Mouse (Mus musculus) embryonic facial prominence, embryonic 15.5 days (tissue): ENCODE measurements around the gene Tmem8b. TPM values are rescaled to one million over a fixed set of nuclear protein-coding genes. Genes with fewer than 3 reads are reported as not detected.

Source experiments
- ATAC-seq: fragments of 200-750 bp; cut with Nextera tagmentation; 2 replicates; pipeline ENCODE4 v1.8.0; 2017; ENCODE audit warnings: low read depth, moderate TSS enrichment; ENCODE audit not compliant: insufficient number of reproducible peaks, low FRiP score, low TSS enrichment
- H3K27ac ChIP-seq: fragments of 300-500 bp; sonication (generic); replicated peaks from 2 replicates; pipeline ENCODE4 v1.5.1; 2015; ENCODE audit warnings: mild to moderate bottlenecking, inconsistent platforms
- H3K27me3 ChIP-seq: fragments of 300-500 bp; sonication (generic); 2 replicates; pipeline ENCODE4 v1.6.1; 2015; ENCODE audit warnings: inconsistent platforms
- H3K36me3 ChIP-seq: fragments of 300-500 bp; sonication (generic); 2 replicates; pipeline ENCODE4 v1.6.1; 2015; ENCODE audit warnings: mild to moderate bottlenecking, inconsistent platforms
- H3K4me1 ChIP-seq: fragments of 300-500 bp; sonication (generic); 2 replicates; pipeline ENCODE4 v1.6.1; 2015; ENCODE audit warnings: inconsistent platforms
- H3K4me2 ChIP-seq: fragments of 300-500 bp; sonication (generic); replicated peaks from 2 replicates; pipeline ENCODE4 v1.6.1; 2015; ENCODE audit warnings: mild to moderate bottlenecking, inconsistent platforms
- H3K4me3 ChIP-seq: fragments of 300-500 bp; sonication (generic); replicated peaks from 2 replicates; pipeline ENCODE4 v1.5.1; 2015; ENCODE audit warnings: mild to moderate bottlenecking, inconsistent platforms
- H3K9ac ChIP-seq: fragments of 300-500 bp; sonication (generic); 2 replicates; pipeline ENCODE4 v1.6.1; 2015; ENCODE audit warnings: inconsistent platforms
- H3K9me3 ChIP-seq: fragments of 300-500 bp; sonication (generic); replicated peaks from 2 replicates; pipeline ENCODE4 v1.6.1; 2016; ENCODE audit warnings: inconsistent platforms
- WGBS: fragments of 180-500 bp; shearing (Covaris S2); methylation state at CpG from one replicate; pipeline ENCODE4 v1.1.7; 2015; 5-methylcytosine and 5-hydroxymethylcytosine counted together
- microRNA-seq: library from miRNA; unstranded; fragments of <30 nt; microRNA quantifications from one replicate; pipeline ENCODE4, GENCODE M21; 2016; ENCODE audit warnings: borderline number of aligned reads
- polyA plus RNA-seq: library from polyadenylated mRNA; unstranded; fragments of >200 nt; fragmentation: Nextera tagmentation; extraction: Ambion mirVana; gene quantifications from 2 replicates; pipeline ENCODE4 v1.2.1, GENCODE M21; 2015

Gene Tmem8b
- polyA plus RNA-seq, 1 experiment from 2014 or later: 6.1 TPM

DNA sequence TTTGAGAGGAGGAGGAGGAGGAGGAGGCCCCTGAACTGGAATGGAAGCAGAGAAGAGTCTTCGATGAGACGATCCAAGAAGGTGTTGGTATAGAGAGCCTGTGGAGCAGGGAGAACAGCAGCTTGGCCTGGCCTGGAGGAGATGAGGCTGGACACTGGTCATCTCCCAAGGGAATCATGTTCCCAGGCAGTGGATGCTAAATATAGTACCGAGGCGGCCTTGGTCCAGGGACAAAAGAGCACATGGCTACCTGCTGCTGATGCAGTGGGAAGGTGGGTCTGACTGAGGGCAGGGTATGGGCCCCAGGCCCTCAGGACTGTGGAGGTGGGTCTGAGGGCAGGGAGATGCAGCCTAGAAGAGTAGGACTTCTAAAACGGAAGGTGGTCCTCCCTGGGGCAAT lies 64.4 kb downstream of the Tmem8b start:
- WGBS: 77% methylated on average over 5 of the region's 5 CpGs
- Histone ChIP-seq H3K4me1 (peaks cover 15% of the 10 kb centered on the region), H3K9ac (no peak overlapping the region), H3K27me3 (no peaks in the 10 kb centered on the region), H3K36me3 (no peaks in the 10 kb centered on the region), H3K4me2 (no peak overlapping the region), H3K4me3 (no peak overlapping the region), H3K27ac (no peak overlapping the region), H3K9me3 (no peaks in the 10 kb centered on the region)
- no peak for ATAC-seq

DNA sequence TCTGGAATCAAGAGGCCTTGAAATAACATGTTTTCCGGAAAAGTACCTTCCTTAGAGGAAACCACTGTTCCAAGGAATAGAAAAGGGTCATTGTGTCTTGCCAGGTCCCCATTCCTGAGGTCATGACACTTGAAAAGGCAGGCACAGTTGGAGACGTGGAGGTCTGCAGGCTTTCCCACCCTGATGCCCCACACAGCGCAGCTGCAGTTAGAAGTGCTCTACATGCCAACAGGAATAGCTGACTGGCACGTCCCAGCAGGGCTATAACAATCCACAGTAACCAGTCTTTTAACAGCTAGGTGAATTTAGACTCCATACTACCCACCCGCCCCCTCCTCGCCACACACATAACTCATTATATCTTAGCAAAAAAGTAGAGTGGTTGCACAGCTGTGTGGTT lies 68.4 kb downstream of the Tmem8b start:
- ATAC-seq: no peak
- Histone ChIP-seq H3K4me1 (no peaks in the 10 kb centered on the region), H3K27ac (no peak overlapping the region), H3K4me3 (no peak overlapping the region), H3K36me3 (no peaks in the 10 kb centered on the region), H3K4me2 (no peak overlapping the region), H3K9ac (no peak overlapping the region), H3K27me3 (no peaks in the 10 kb centered on the region), H3K9me3 (no peaks in the 10 kb centered on the region)
- 57% methylated on average over 6 of the region's 6 CpGs for WGBS

DNA sequence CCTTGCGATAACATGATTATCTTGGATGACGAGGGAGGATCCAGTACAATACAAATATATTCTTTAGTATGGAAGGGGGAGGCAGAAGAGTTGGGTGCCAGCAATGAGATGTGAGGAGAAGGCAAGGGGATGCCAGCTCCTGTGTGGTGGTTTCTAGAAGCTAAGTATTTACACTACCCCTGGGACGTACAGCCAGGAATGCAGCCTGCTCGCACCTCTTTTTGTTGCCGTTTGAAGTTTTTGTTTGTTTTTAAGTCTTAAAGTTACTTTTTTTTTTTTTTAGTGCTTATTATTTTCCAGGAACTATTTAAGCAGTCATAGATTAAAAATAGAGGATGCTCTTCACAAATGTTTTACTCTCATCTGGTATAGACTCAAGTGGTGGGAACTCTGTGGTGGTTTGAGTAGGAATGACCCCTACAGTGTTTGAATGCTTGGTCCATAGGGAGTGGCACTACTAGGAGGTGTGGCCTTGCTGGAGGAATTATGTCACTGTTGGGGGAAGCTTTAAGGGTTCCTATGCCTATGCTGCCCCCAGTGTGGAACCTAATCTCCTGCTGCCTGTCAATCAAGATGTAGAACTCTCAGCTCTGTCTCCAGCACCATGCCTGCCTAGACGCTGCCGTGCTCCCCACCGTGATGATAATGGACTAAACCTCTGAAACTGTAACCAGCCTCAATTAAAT lies 70.4 kb downstream of the Tmem8b start:
- Histone ChIP-seq H3K4me2 (no peak overlapping the region), H3K4me1 (no peaks in the 10 kb centered on the region), H3K27me3 (no peaks in the 10 kb centered on the region), H3K27ac (no peak overlapping the region), H3K9me3 (no peaks in the 10 kb centered on the region), H3K36me3 (no peaks in the 10 kb centered on the region), H3K9ac (no peak overlapping the region), H3K4me3 (no peak overlapping the region)
- 74% methylated on average over 8 of the region's 8 CpGs for WGBS
- no peak for ATAC-seq

GRCm38 (mm10) chr4:43741526-43741925 lies 72.8 kb downstream of the Tmem8b start:
- Histone ChIP-seq H3K4me2 (no peak overlapping the region), H3K4me1 (no peaks in the 10 kb centered on the region), H3K36me3 (no peaks in the 10 kb centered on the region), H3K27me3 (no peaks in the 10 kb centered on the region), H3K4me3 (no peak overlapping the region), H3K9ac (no peak overlapping the region), H3K9me3 (no peaks in the 10 kb centered on the region), H3K27ac (no peak overlapping the region)
- ATAC-seq: no peak
- WGBS: 53% methylated on average over 5 of the region's 5 CpGs

Small RNA genes within 50 kb of the gene (microRNA-seq; reads per million reads assigned to microRNA genes)
- not detected for gene Gm25262

Other genes with a start within 250 kb of the Tmem8b start
- 0.41 and 0.44 TPM in 2 replicates for gene Fam166b, start 239.8 kb upstream of the Tmem8b start, polyA plus RNA-seq
- gene Tesk1, start 227.0 kb upstream of the Tmem8b start, polyA plus RNA-seq: 9.2 and 9.3 TPM in 2 replicates
- gene Cd72, start 214.3 kb upstream of the Tmem8b start, polyA plus RNA-seq: 3.1 and 3.8 TPM in 2 replicates
- not detected in 2 replicates for gene Sit1, start 185.2 kb upstream of the Tmem8b start, polyA plus RNA-seq
- 71.7 and 81.0 TPM in 2 replicates for gene Ccdc107, start 176.1 kb upstream of the Tmem8b start, polyA plus RNA-seq
- gene Arhgef39, start 169.3 kb upstream of the Tmem8b start, polyA plus RNA-seq: 36.8 and 39.8 TPM in 2 replicates
- gene Car9, start 162.0 kb upstream of the Tmem8b start, polyA plus RNA-seq: 2.5 and 4.8 TPM in 2 replicates
- 456 and 604 TPM in 2 replicates for gene Tpm2, start 145.2 kb upstream of the Tmem8b start, polyA plus RNA-seq
- gene Creb3, start 106.6 kb upstream of the Tmem8b start, polyA plus RNA-seq: 77.5 and 88.2 TPM in 2 replicates
- 55.8 and 60.9 TPM in 2 replicates for gene Tln1, start 106.3 kb upstream of the Tmem8b start, polyA plus RNA-seq
- gene Rgp1, start 90.3 kb upstream of the Tmem8b start, polyA plus RNA-seq: 28.6 and 32.5 TPM in 2 replicates
- 21.3 and 22.3 TPM in 2 replicates for gene Gba2, start 90.1 kb upstream of the Tmem8b start, polyA plus RNA-seq
- gene Msmp, start 84.5 kb upstream of the Tmem8b start, polyA plus RNA-seq: 1.5 and 1.6 TPM in 2 replicates
- 19.7 and 20.9 TPM in 2 replicates for gene Npr2, start 37.0 kb upstream of the Tmem8b start, polyA plus RNA-seq
- 7.5 and 10.6 TPM in 2 replicates for gene Spag8, start 15.4 kb upstream of the Tmem8b start, polyA plus RNA-seq
- 88.1 and 91.2 TPM in 2 replicates for gene Hint2, start 12.5 kb upstream of the Tmem8b start, polyA plus RNA-seq
- 2.9 and 4.3 TPM in 2 replicates for gene Fam221b, start 174 bp downstream of the Tmem8b start, polyA plus RNA-seq
- not detected in 2 replicates for gene Olfr70, start 31.8 kb downstream of the Tmem8b start, polyA plus RNA-seq
- gene Olfr71, start 41.3 kb downstream of the Tmem8b start, polyA plus RNA-seq: not detected in 2 replicates
- 0.99 and 1.2 TPM in 2 replicates for gene Hrct1, start 58.2 kb downstream of the Tmem8b start, polyA plus RNA-seq
- gene Spaar, start 61.1 kb downstream of the Tmem8b start, polyA plus RNA-seq: 0.09 and 0.31 TPM in 2 replicates
- gene Olfr159, start 102.0 kb downstream of the Tmem8b start, polyA plus RNA-seq: not detected in 2 replicates
- gene Olfr156, start 154.9 kb downstream of the Tmem8b start, polyA plus RNA-seq: 0.13 TPM in 1 of 2 replicates, not detected in the other
- gene Olfr157, start 171.2 kb downstream of the Tmem8b start, polyA plus RNA-seq: 0.04 TPM in 2 replicates
- gene Olfr155, start 182.6 kb downstream of the Tmem8b start, polyA plus RNA-seq: 0.16 TPM in 1 of 2 replicates, not detected in the other
- 33.3 and 33.7 TPM in 2 replicates for gene Reck, start 206.6 kb downstream of the Tmem8b start, polyA plus RNA-seq